Mouse (Mus musculus): ENCODE results near the gene Wipf3. TPM values are rescaled to one million over a fixed set of nuclear protein-coding genes. Genes with fewer than 3 reads are reported as not detected.

The Wipf3 gene
- polyA plus RNA-seq, 1 experiment from 2014 or later: 1.9 TPM

- no peak overlapping the region for H3K9ac ChIP-seq
- no peaks in the 10 kb centered on the region for H3K36me3 ChIP-seq (ENCODE audit: insufficient read depth)
- peaks cover 8% of the 10 kb centered on the region; the same call in 1 of the 2 replicates for H3K4me1 ChIP-seq (ENCODE audit: insufficient read depth)
- no peaks in the 10 kb centered on the region for H3K9me3 ChIP-seq (ENCODE audit: low read depth, low read length)
- H3K4me3 ChIP-seq (ENCODE audit: low read depth, low read length): no peak overlapping the region
- H3K4me2 ChIP-seq: no peak overlapping the region
- peaks cover 24% of the 10 kb centered on the region for H3K27me3 ChIP-seq (ENCODE audit: insufficient read depth, low read length)
- H3K27ac ChIP-seq (ENCODE audit: low read depth): no peak overlapping the region
- no peak for TF ChIP-seq CTCF (IDR thresholded peaks at IDR 0.05; ENCODE audit: low read depth)
- WGBS: 72% methylated on average over 10 of the region's 10 CpGs
- no peak for ATAC-seq (ENCODE audit: insufficient read depth)
- no peak for DNase-seq
Observed at GRCm38 (mm10) chr6:54431761-54432160, 2.4 kb downstream of the Wipf3 start.

- DNase-seq (no peak), ATAC-seq (ENCODE audit: insufficient read depth) (no peak)
- peaks cover 24% of the 10 kb centered on the region for H3K27me3 ChIP-seq (ENCODE audit: insufficient read depth, low read length)
- no peak overlapping the region for H3K4me3 ChIP-seq (ENCODE audit: low read depth, low read length)
- H3K4me1 ChIP-seq (ENCODE audit: insufficient read depth): peaks cover 8% of the 10 kb centered on the region; the same call in 1 of the 2 replicates
- no peaks in the 10 kb centered on the region for H3K9me3 ChIP-seq (ENCODE audit: low read depth, low read length)
- no peak overlapping the region for H3K4me2 ChIP-seq
- H3K36me3 ChIP-seq (ENCODE audit: insufficient read depth): no peaks in the 10 kb centered on the region
- no peak overlapping the region for H3K27ac ChIP-seq (ENCODE audit: low read depth)
- no peak overlapping the region for H3K9ac ChIP-seq
- WGBS: 83% methylated on average over 9 of the region's 9 CpGs
- TF ChIP-seq CTCF (IDR thresholded peaks at IDR 0.05; ENCODE audit: low read depth): no peak
Observed at GRCm38 (mm10) chr6:54432191-54432590, 2.8 kb downstream of the Wipf3 start.

GRCm38 (mm10) chr6:54432806-54433545 lies 3.6 kb downstream of the Wipf3 start:
- 37% methylated on average over 13 of the region's 13 CpGs for WGBS
- Histone ChIP-seq H3K9me3 (ENCODE audit: low read depth, low read length) (no peaks in the 10 kb centered on the region), H3K4me3 (ENCODE audit: low read depth, low read length) (no peak overlapping the region), H3K4me1 (ENCODE audit: insufficient read depth) (peaks cover 8% of the 10 kb centered on the region; the same call in 1 of the 2 replicates), H3K9ac (no peak overlapping the region), H3K27me3 (ENCODE audit: insufficient read depth, low read length) (peaks cover 24% of the 10 kb centered on the region), H3K27ac (ENCODE audit: low read depth) (no peak overlapping the region), H3K4me2 (no peak overlapping the region), H3K36me3 (ENCODE audit: insufficient read depth) (no peaks in the 10 kb centered on the region)
- TF ChIP-seq CTCF (IDR thresholded peaks at IDR 0.05; ENCODE audit: low read depth): no peak
- no peak for DNase-seq
- ATAC-seq (ENCODE audit: insufficient read depth): no peak

GRCm38 (mm10) chr6:54434171-54434570 lies 4.8 kb downstream of the Wipf3 start:
- WGBS: 47% methylated on average over 2 of the region's 2 CpGs
- Histone ChIP-seq H3K4me3 (ENCODE audit: low read depth, low read length) (no peak overlapping the region), H3K4me2 (no peak overlapping the region), H3K36me3 (ENCODE audit: insufficient read depth) (no peaks in the 10 kb centered on the region), H3K27ac (ENCODE audit: low read depth) (no peak overlapping the region), H3K27me3 (ENCODE audit: insufficient read depth, low read length) (peaks cover 20% of the 10 kb centered on the region), H3K9me3 (ENCODE audit: low read depth, low read length) (no peaks in the 10 kb centered on the region), H3K4me1 (ENCODE audit: insufficient read depth) (peaks cover 8% of the 10 kb centered on the region; the same call in 1 of the 2 replicates), H3K9ac (no peak overlapping the region)
- no peak for TF ChIP-seq CTCF (IDR thresholded peaks at IDR 0.05; ENCODE audit: low read depth)
- DNase-seq: no peak
- ATAC-seq (ENCODE audit: insufficient read depth): no peak

GRCm38 (mm10) chr6:54435663-54436062 lies 6.3 kb downstream of the Wipf3 start:
- Histone ChIP-seq H3K27ac (ENCODE audit: low read depth) (no peak overlapping the region), H3K9ac (no peak overlapping the region), H3K4me1 (ENCODE audit: insufficient read depth) (peaks cover 8% of the 10 kb centered on the region; the same call in 1 of the 2 replicates), H3K9me3 (ENCODE audit: low read depth, low read length) (no peaks in the 10 kb centered on the region), H3K36me3 (ENCODE audit: insufficient read depth) (no peaks in the 10 kb centered on the region), H3K27me3 (ENCODE audit: insufficient read depth, low read length) (peaks cover 5% of the 10 kb centered on the region; the same call in 1 of the 2 replicates), H3K4me2 (no peak overlapping the region), H3K4me3 (ENCODE audit: low read depth, low read length) (no peak overlapping the region)
- ATAC-seq (ENCODE audit: insufficient read depth) (no peak), DNase-seq (no peak)
- WGBS: 57% methylated on average over 7 of the region's 7 CpGs
- TF ChIP-seq CTCF (IDR thresholded peaks at IDR 0.05; ENCODE audit: low read depth): no peak

GRCm38 (mm10) chr6:54436286-54436685 lies 6.9 kb downstream of the Wipf3 start:
- Histone ChIP-seq H3K27me3 (ENCODE audit: insufficient read depth, low read length) (no peaks in the 10 kb centered on the region), H3K27ac (ENCODE audit: low read depth) (no peak overlapping the region), H3K36me3 (ENCODE audit: insufficient read depth) (no peaks in the 10 kb centered on the region), H3K4me1 (ENCODE audit: insufficient read depth) (peaks cover 8% of the 10 kb centered on the region; the same call in 1 of the 2 replicates), H3K9me3 (ENCODE audit: low read depth, low read length) (no peaks in the 10 kb centered on the region), H3K4me2 (no peak overlapping the region), H3K9ac (no peak overlapping the region), H3K4me3 (ENCODE audit: low read depth, low read length) (no peak overlapping the region)
- no peak for TF ChIP-seq CTCF (IDR thresholded peaks at IDR 0.05; ENCODE audit: low read depth)
- 49% methylated on average over 5 of the region's 5 CpGs for WGBS
- ATAC-seq (ENCODE audit: insufficient read depth) (no peak), DNase-seq (no peak)

GRCm38 (mm10) chr6:54438510-54438909 lies 9.1 kb downstream of the Wipf3 start:
- no peak for TF ChIP-seq CTCF (IDR thresholded peaks at IDR 0.05; ENCODE audit: low read depth)

More at GRCm38 (mm10) chr6:54438510-54438909, 9.1 kb downstream of the Wipf3 start:
- Histone ChIP-seq H3K27me3 (ENCODE audit: insufficient read depth, low read length) (no peaks in the 10 kb centered on the region), H3K4me3 (ENCODE audit: low read depth, low read length) (no peak overlapping the region), H3K4me1 (ENCODE audit: insufficient read depth) (no peaks in the 10 kb centered on the region), H3K36me3 (ENCODE audit: insufficient read depth) (no peaks in the 10 kb centered on the region), H3K9ac (no peak overlapping the region), H3K9me3 (ENCODE audit: low read depth, low read length) (no peaks in the 10 kb centered on the region), H3K27ac (ENCODE audit: low read depth) (no peak overlapping the region), H3K4me2 (no peak overlapping the region)
- DNase-seq (no peak), ATAC-seq (ENCODE audit: insufficient read depth) (no peak)
- 68% methylated on average over 4 of the region's 4 CpGs for WGBS
